In genomic region chr16:37688181-37688580, GRCm38 (mm10) we compare ENCODE assay signal across 10 mouse cellular contexts. TPM values are rescaled to one million over a fixed set of nuclear protein-coding genes. Genes with fewer than 3 reads are reported as not detected.
DNase-seq lines count a peak whose midpoint lies in the region; ATAC-seq and TF ChIP-seq lines count a peak whose summit lies in the region.
"Had no signal": no experiment of that assay in that cellular context is flagged by ENCODE, and none has a peak within 500 bp of the region (broad histone marks: within the 10 kb centered on the region; RNA-seq: fewer than 3 reads in every experiment).

No protein-coding gene starts in this region.

- ATAC-seq in lung, embryonic 14.5 days (ENCODE audit: insufficient read depth) = no peak
- no peak for ATAC-seq in embryonic facial prominence, embryonic 15.5 days (ENCODE audit: insufficient number of reproducible peaks, low FRiP score, low TSS enrichment, low read depth)
- no peak for ATAC-seq in erythroid progenitor cell, adult 5-6 weeks (replicated peaks; ENCODE audit: low FRiP score, poor library complexity, severe bottlenecking)

- WGBS in lung, embryonic 14.5 days = 65% methylated on average over 2 of the region's 2 CpGs
- WGBS in embryonic facial prominence, embryonic 15.5 days = 70% methylated on average over 2 of the region's 2 CpGs

- intact Hi-C loops in gastrocnemius, adult 2 months (cut with DNase I) = loop anchor here (5.0 kb wide), 1 partner anchor 124 kb away; no protein-coding TSS in a partner anchor

- no peaks in the 10 kb centered on the region for H3K9me3 ChIP-seq in lung, embryonic 14.5 days (ENCODE audit: low read depth, low read length)
- no peaks in the 10 kb centered on the region for H3K9me3 ChIP-seq in embryonic facial prominence, embryonic 15.5 days (replicated peaks)
- H3K9me3 ChIP-seq: hindbrain, embryonic 12.5 days had no signal

- TF ChIP-seq CTCF in gastrocnemius, adult 2 months (IDR thresholded peaks at IDR 0.05) = peak; percentile 45
- peak; percentile 45 for TF ChIP-seq CTCF in lung, embryonic 14.5 days (IDR thresholded peaks at IDR 0.05; ENCODE audit: low read depth)

- peaks cover 10% of the 10 kb centered on the region; the same call in 1 of the 2 replicates for H3K4me1 ChIP-seq in lung, embryonic 14.5 days (ENCODE audit: insufficient read depth)
- H3K4me1 ChIP-seq in embryonic facial prominence, embryonic 15.5 days = peaks cover 57% of the 10 kb centered on the region

- H3K9ac ChIP-seq in lung, embryonic 14.5 days = no peak overlapping the region
- no peak overlapping the region for H3K9ac ChIP-seq in embryonic facial prominence, embryonic 15.5 days
- H3K9ac ChIP-seq: hindbrain, embryonic 12.5 days had no signal

- DNase-seq in gastrocnemius, adult 2 months = no peak
- no peak for DNase-seq in gastrocnemius, postnatal 10 days
- DNase-seq in lung, embryonic 14.5 days = no peak
- no peak for DNase-seq in lung, postnatal 14 days
- DNase-seq in thymus, postnatal 25 days = peak; percentile 28
- no peak for DNase-seq in urinary bladder, postnatal 36 days (ENCODE audit: low spot score in 2 of 2)
- DNase-seq: cerebellum, adult 11 months had no signal

- no peak overlapping the region for H3K4me3 ChIP-seq in gastrocnemius, adult 2 months
- no peak overlapping the region for H3K4me3 ChIP-seq in lung, embryonic 14.5 days (ENCODE audit: low read depth, low read length)
- H3K4me3 ChIP-seq in embryonic facial prominence, embryonic 15.5 days (replicated peaks) = no peak overlapping the region
- H3K4me3 ChIP-seq: hindbrain, embryonic 12.5 days had no signal

- H3K4me2 ChIP-seq in lung, embryonic 14.5 days = no peak overlapping the region
- H3K4me2 ChIP-seq in embryonic facial prominence, embryonic 15.5 days (replicated peaks) = no peak overlapping the region
- H3K4me2 ChIP-seq: hindbrain, embryonic 12.5 days had no signal

- H3K27ac ChIP-seq in gastrocnemius, adult 2 months = peak overlapping the region; percentile 68
- no peak overlapping the region for H3K27ac ChIP-seq in lung, embryonic 14.5 days (ENCODE audit: low read depth)
- 0 out of 2 replicates have a peak overlapping the region, but pooled peaks have one; percentile 63 for H3K27ac ChIP-seq in embryonic facial prominence, embryonic 15.5 days (replicated peaks)

- no peaks in the 10 kb centered on the region for H3K27me3 ChIP-seq in lung, embryonic 14.5 days (ENCODE audit: insufficient read depth, low read length)
- H3K27me3 ChIP-seq in embryonic facial prominence, embryonic 15.5 days = no peaks in the 10 kb centered on the region
- H3K27me3 ChIP-seq: hindbrain, embryonic 12.5 days had no signal

- H3K36me3 ChIP-seq in lung, embryonic 14.5 days (ENCODE audit: insufficient read depth) = no peaks in the 10 kb centered on the region
- no peaks in the 10 kb centered on the region for H3K36me3 ChIP-seq in embryonic facial prominence, embryonic 15.5 days
- H3K36me3 ChIP-seq: hindbrain, embryonic 12.5 days had no signal

RNA-seq across cellular contexts. Expression of gene Ndufb4, which starts 33.9 kb away (rescaled TPM):
- 100 to 1,000 TPM; 191 to 246 TPM for total RNA-seq in gastrocnemius, adult 2 months (2021)
- total RNA-seq in gastrocnemius, postnatal 10 days (2021) = 100 to 1,000 TPM; 150 to 158 TPM
- polyA plus RNA-seq in lung, embryonic 14.5 days (2014; fragmentation: Nextera tagmentation; extraction: Ambion mirVana) = 54.4 and 61.7 TPM in 2 replicates
- 48.9 and 54.6 TPM in 2 replicates for polyA plus RNA-seq in embryonic facial prominence, embryonic 15.5 days (2015; fragmentation: Nextera tagmentation; extraction: Ambion mirVana)
- total RNA-seq in erythroid progenitor cell, adult 5-6 weeks (2015; ENCODE audit: low replicate concordance) = 10.5 and 28.9 TPM in 2 replicates
- total RNA-seq in erythroid progenitor cell, adult 5-6 weeks (2017; ENCODE audit: low replicate concordance) = 5.6 and 26.3 TPM in 2 replicates

Comparison
In these comparisons a context has a peak if more than half of its experiments do, and no peak if none do; other contexts are left out.
1. RNA of gene Ndufb4, which starts 33.9 kb away (total RNA-seq): 191 to 246 TPM in gastrocnemius, adult 2 months and 150 to 158 TPM in gastrocnemius, postnatal 10 days; 5.6 to 28.9 TPM in erythroid progenitor cell, adult 5-6 weeks; every median in the first group is over 4 times any median in the second.